Mouse (Mus musculus): ENCODE measurements around the gene Majin. TPM values are rescaled to one million over a fixed set of nuclear protein-coding genes. Genes with fewer than 3 reads are reported as not detected.
A peak's percentile ranks its signal among the peaks of the same experiment; 100 is the strongest.

Gene Majin
- polyA plus RNA-seq, 1 experiment = 0.08 TPM

DNA sequence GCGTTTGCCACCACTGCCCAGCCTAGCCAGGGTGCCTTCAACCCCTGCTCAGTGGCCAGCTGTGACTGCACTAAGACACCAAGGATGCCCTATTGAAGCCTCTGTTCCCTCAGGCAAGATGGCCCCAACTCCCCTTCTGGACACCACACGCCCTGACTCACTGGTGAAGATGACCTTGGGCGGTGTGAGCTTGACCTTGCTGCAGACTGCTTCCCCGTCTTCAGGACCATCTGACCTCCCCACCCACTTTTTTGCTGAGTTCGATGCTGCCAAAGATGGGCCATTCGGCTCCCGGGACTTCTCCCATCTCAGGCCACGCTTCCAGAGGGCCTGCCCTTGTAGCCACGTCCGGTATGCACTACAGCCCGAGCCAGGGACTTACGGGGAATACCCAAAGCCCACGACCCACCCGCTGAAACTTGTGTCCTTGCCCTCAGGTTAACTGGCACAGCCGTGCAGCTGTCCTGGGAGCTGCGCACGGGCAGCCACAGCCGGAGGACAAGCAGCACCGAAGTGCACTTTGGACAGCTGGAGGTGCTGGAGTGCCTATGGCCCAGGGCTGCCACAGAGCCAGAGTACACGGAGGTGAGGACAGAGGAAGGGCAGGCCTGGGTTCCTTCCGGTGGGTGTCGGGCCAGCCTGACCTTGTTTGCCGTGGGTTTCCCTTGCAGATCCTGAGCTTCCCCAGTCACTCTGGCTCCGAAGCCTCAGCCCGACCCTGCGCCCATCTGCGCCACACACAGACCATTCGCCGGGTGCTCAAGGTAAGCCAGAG lies 63.5 kb downstream of the Majin start:
- DNase-seq = no peak
- 92% methylated on average over 29 of the region's 29 CpGs for whole genome bisulfite sequencing
- H3K4me3 ChIP-seq (replicated peaks; ENCODE audit: insufficient read depth, low read depth, low read length) = no peak overlapping the region
- no peak for TF ChIP-seq POLR2A (IDR thresholded peaks at IDR 0.05; ENCODE audit: borderline replicate concordance, insufficient read depth, low read length)
- no peak for TF ChIP-seq CTCF (IDR thresholded peaks at IDR 0.05; ENCODE audit: borderline replicate concordance, insufficient read depth, low read depth, low read length)
- H3K27me3 ChIP-seq (ENCODE audit: control insufficient read depth, insufficient read depth, low read length) = no peaks in the 10 kb centered on the region
- no peak overlapping the region for H3K27ac ChIP-seq (ENCODE audit: insufficient read depth, low read length)
- peaks cover 9% of the 10 kb centered on the region for H3K4me1 ChIP-seq (ENCODE audit: control insufficient read depth, insufficient read depth, low read length)

DNA sequence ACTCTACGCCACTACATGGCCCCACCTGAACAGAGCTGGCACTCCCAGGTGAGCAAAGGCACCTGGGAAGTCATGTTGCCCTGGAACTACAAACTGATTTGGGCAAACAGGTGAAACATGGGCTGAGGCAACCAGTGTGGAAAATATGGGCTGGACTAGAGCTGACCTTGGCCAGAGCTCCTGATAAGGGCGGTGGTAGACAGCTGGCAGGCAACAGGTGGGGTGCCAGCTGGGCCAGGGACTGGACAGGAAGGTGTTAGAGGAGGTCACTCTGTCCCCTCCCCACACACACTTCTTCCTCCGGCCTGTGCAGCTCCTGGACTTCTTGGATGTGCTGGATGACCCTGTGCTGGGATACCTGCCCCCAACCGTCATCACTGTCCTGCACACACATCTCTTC lies 68.8 kb downstream of the Majin start:
- DNase-seq = no peak
- no peak for TF ChIP-seq POLR2A (IDR thresholded peaks at IDR 0.05; ENCODE audit: borderline replicate concordance, insufficient read depth, low read length)
- no peak for TF ChIP-seq CTCF (IDR thresholded peaks at IDR 0.05; ENCODE audit: borderline replicate concordance, insufficient read depth, low read depth, low read length)
- no peaks in the 10 kb centered on the region for H3K27me3 ChIP-seq (ENCODE audit: control insufficient read depth, insufficient read depth, low read length)
- no peak overlapping the region for H3K4me3 ChIP-seq (replicated peaks; ENCODE audit: insufficient read depth, low read depth, low read length)
- no peak overlapping the region for H3K27ac ChIP-seq (ENCODE audit: insufficient read depth, low read length)
- 84% methylated on average over 4 of the region's 4 CpGs for WGBS
- no peaks in the 10 kb centered on the region for H3K4me1 ChIP-seq (ENCODE audit: control insufficient read depth, insufficient read depth, low read length)

DNA sequence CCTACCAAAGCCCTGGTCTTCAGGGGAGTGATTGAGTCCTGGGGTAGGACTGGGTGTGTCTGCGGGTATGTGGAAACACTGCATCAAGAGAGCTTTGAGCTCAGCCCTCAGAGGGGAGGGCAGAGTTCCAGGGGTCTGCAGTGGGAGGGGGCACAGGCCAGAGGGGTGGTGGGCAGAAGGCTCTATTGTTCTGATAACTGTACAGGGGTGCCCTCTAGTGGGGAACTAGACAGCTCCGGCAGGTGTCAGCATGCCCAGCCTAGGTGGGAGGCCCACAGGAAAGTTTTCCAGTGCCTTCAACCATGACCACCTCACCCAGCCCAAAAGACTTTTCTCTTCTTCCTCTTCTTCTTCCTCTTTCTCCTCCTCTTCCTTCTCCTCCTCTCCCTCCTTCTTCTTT lies 76.2 kb downstream of the Majin start:
- no peak for TF ChIP-seq POLR2A (IDR thresholded peaks at IDR 0.05; ENCODE audit: borderline replicate concordance, insufficient read depth, low read length)
- TF ChIP-seq CTCF (IDR thresholded peaks at IDR 0.05; ENCODE audit: borderline replicate concordance, insufficient read depth, low read depth, low read length) = peak; percentile 54; the same call in 1 of the 2 replicates
- 71% methylated on average over 2 of the region's 2 CpGs for WGBS
- peak in 1 of 2 experiments; percentile 40 for DNase-seq
- H3K27ac ChIP-seq (ENCODE audit: insufficient read depth, low read length) = no peak overlapping the region
- H3K4me1 ChIP-seq (ENCODE audit: control insufficient read depth, insufficient read depth, low read length) = peaks cover 26% of the 10 kb centered on the region
- no peak overlapping the region for H3K4me3 ChIP-seq (replicated peaks; ENCODE audit: insufficient read depth, low read depth, low read length)
- H3K27me3 ChIP-seq (ENCODE audit: control insufficient read depth, insufficient read depth, low read length) = no peaks in the 10 kb centered on the region

DNA sequence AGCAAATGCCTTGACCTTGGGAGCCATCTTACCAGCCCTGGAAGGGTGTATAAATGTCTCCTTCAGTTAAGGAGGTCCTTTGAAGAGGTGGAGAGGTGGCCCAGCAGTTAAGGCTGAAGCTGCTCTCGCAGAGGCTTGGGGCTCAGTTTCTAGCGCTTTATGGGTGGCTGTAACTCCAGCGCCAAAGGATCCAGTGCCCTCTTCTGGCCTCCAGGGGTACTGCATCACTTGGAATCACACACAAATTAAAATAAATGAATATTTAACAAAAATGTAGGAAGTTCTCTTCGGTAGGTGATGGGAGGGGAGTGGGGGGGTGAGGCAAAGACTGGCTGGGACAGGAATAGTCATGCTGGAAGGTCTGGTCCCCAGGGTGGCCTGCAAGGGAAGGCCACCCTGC lies 76.8 kb downstream of the Majin start:
- Histone ChIP-seq H3K27me3 (ENCODE audit: control insufficient read depth, insufficient read depth, low read length) (no peaks in the 10 kb centered on the region), H3K27ac (ENCODE audit: insufficient read depth, low read length) (no peak overlapping the region), H3K4me1 (ENCODE audit: control insufficient read depth, insufficient read depth, low read length) (peaks cover 30% of the 10 kb centered on the region), H3K4me3 (replicated peaks; ENCODE audit: insufficient read depth, low read depth, low read length) (no peak overlapping the region)
- 80% methylated on average over 4 of the region's 4 CpGs for WGBS
- TF ChIP-seq POLR2A (IDR thresholded peaks at IDR 0.05; ENCODE audit: borderline replicate concordance, insufficient read depth, low read length) (no peak), CTCF (IDR thresholded peaks at IDR 0.05; ENCODE audit: borderline replicate concordance, insufficient read depth, low read depth, low read length) (peak; percentile 41)
- DNase-seq = no peak

DNA sequence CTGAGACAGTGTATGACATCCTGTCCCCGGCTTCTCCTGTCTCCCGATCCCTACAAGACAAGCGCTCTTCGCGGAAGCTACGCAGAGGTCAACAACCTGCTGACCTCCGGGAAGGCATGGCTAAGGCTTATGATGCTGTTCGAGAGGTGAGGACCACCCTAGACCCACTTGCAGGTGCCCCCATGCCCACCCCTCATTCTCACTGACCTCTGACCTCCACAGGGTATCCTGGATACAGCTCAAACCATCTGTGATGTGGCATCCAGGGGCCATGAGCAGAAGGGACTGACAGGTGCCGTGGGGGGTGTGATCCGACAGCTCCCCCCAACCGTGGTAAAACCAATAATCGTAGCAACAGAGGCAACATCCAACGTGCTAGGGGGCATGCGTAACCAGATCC lies 77.2 kb downstream of the Majin start:
- H3K4me1 ChIP-seq (ENCODE audit: control insufficient read depth, insufficient read depth, low read length) = peaks cover 30% of the 10 kb centered on the region
- no peak for DNase-seq
- no peak overlapping the region for H3K4me3 ChIP-seq (replicated peaks; ENCODE audit: insufficient read depth, low read depth, low read length)
- H3K27me3 ChIP-seq (ENCODE audit: control insufficient read depth, insufficient read depth, low read length) = no peaks in the 10 kb centered on the region
- TF ChIP-seq POLR2A (IDR thresholded peaks at IDR 0.05; ENCODE audit: borderline replicate concordance, insufficient read depth, low read length) (no peak), CTCF (IDR thresholded peaks at IDR 0.05; ENCODE audit: borderline replicate concordance, insufficient read depth, low read depth, low read length) (no peak)
- no peak overlapping the region for H3K27ac ChIP-seq (ENCODE audit: insufficient read depth, low read length)
- 86% methylated on average over 14 of the region's 14 CpGs for WGBS

DNA sequence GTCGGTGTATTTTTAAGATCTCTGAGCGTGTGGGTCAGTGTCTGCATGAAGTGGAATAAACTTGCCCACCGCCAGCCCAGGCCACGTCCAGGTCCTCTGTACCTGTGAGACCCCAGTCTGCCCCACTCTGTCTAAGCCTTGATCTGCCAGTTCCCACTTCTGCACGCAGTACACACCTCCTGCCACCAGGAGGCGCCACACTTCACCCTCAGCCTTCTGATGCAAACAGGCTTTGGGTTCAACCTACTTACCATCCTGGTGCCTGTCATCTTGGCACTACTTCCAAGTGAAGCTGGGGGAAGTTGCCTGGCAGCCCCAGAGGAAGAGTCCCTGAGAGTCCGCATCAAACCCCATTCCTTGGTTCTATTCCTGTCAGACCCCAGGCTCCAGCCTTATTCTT lies 78.0 kb downstream of the Majin start:
- WGBS = 55% methylated on average over 7 of the region's 7 CpGs
- TF ChIP-seq POLR2A (IDR thresholded peaks at IDR 0.05; ENCODE audit: borderline replicate concordance, insufficient read depth, low read length) (no peak), CTCF (IDR thresholded peaks at IDR 0.05; ENCODE audit: borderline replicate concordance, insufficient read depth, low read depth, low read length) (peak; percentile 98)
- peak; percentile 81 to 87 for DNase-seq
- no peak overlapping the region for H3K27ac ChIP-seq (ENCODE audit: insufficient read depth, low read length)
- no peaks in the 10 kb centered on the region for H3K27me3 ChIP-seq (ENCODE audit: control insufficient read depth, insufficient read depth, low read length)
- H3K4me1 ChIP-seq (ENCODE audit: control insufficient read depth, insufficient read depth, low read length) = peaks cover 36% of the 10 kb centered on the region
- no peak overlapping the region for H3K4me3 ChIP-seq (replicated peaks; ENCODE audit: insufficient read depth, low read depth, low read length)

DNA sequence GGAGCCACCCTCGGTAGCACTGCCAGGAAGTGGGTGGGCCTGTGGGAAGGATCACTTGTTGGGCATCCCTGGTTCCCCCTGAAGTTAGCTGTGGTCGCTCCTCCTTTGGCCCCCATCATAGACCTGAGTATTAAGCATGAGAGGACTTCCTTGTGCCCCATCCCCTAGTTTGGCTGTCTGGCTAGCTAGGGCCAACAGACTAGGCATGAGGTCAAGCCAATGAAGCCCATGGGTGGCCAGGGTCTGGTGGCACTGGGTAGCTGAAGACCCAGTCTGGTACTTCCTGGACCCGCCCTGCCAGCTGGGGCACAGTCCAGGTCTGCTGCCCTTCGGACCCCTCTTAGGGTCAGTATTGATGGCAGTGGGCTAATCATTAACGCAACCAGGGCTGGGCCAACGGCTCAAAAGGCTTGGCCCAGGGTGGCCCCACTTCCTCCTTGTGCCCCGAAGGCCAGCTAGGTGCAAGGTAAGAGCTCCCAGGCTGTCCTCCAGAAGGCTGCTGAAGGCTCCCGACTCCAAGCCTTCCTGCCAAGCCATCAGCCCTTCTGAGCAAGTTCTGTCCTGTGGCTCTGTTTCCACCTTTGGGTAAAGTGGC lies 78.7 kb downstream of the Majin start:
- Histone ChIP-seq H3K27ac (ENCODE audit: insufficient read depth, low read length) (no peak overlapping the region), H3K27me3 (ENCODE audit: control insufficient read depth, insufficient read depth, low read length) (no peaks in the 10 kb centered on the region), H3K4me1 (ENCODE audit: control insufficient read depth, insufficient read depth, low read length) (peaks cover 42% of the 10 kb centered on the region), H3K4me3 (replicated peaks; ENCODE audit: insufficient read depth, low read depth, low read length) (no peak overlapping the region)
- peak in 1 of 2 experiments; percentile 42 for DNase-seq
- 82% methylated on average over 8 of the region's 8 CpGs for WGBS
- TF ChIP-seq POLR2A (IDR thresholded peaks at IDR 0.05; ENCODE audit: borderline replicate concordance, insufficient read depth, low read length) (no peak), CTCF (IDR thresholded peaks at IDR 0.05; ENCODE audit: borderline replicate concordance, insufficient read depth, low read depth, low read length) (no peak)

DNA sequence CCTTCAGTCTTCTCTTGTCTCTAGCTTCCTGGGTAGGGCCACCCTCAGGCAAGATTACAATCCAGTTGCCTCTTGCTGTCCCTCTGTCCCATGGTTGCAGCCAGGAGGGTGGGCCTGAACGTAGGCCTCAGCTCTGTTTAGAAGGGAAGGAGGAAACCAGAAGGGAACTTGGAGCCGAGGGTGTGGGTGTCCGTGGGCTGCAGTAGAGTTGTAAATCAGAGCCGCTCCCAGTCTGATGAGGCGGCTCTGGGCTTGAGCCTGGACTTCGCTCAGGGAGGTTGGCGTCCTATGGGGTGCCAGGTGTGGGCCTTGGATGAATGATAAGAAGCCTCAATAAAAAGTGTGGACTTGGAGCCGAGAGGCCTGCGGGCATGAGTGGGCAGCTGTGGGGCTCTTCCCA lies 80.0 kb downstream of the Majin start:
- 32% methylated on average over 9 of the region's 9 CpGs for WGBS

More for the DNA sequence above, 80.0 kb downstream of the Majin start:
- no peak overlapping the region for H3K4me3 ChIP-seq (replicated peaks; ENCODE audit: insufficient read depth, low read depth, low read length)
- peaks cover 52% of the 10 kb centered on the region for H3K4me1 ChIP-seq (ENCODE audit: control insufficient read depth, insufficient read depth, low read length)
- H3K27ac ChIP-seq (ENCODE audit: insufficient read depth, low read length) = 0 out of 2 replicates have a peak overlapping the region, but pooled peaks have one; percentile 1
- no peaks in the 10 kb centered on the region for H3K27me3 ChIP-seq (ENCODE audit: control insufficient read depth, insufficient read depth, low read length)
- DNase-seq = peak in 1 of 2 experiments; percentile 37
- TF ChIP-seq POLR2A (IDR thresholded peaks at IDR 0.05; ENCODE audit: borderline replicate concordance, insufficient read depth, low read length) (no peak), CTCF (IDR thresholded peaks at IDR 0.05; ENCODE audit: borderline replicate concordance, insufficient read depth, low read depth, low read length) (no peak)
